Mouse (Mus musculus) liver, postnatal 0 days (tissue): ENCODE measurements around the gene Olfr209.

Experiments
- CTCF ChIP-seq: sonication (generic); IDR thresholded peaks from 2 replicates; pipeline ENCODE4 v1.5.1; 2016; ENCODE audit warnings: antibody characterized with exemption, low read depth
- EP300 ChIP-seq: IDR thresholded peaks from 2 replicates; pipeline ENCODE4 v1.6.1; 2016; ENCODE audit warnings: antibody characterized with exemption, low read depth, mild to moderate bottlenecking

GRCm38 (mm10) chr16:59393300-59393699, 29.5 kb upstream of the Olfr209 start:
- TF ChIP-seq EP300 (no peak), CTCF (no peak)
